Mouse (Mus musculus) yolk sac, embryonic 10.5 days (tissue): ENCODE data around the gene Iars2.

ENCODE experiments used
- DNase-seq: peaks from one replicate; pipeline ENCODE4 v3.0.0-alpha.2; 2017; ENCODE audit warnings: low spot score

The Iars2 gene

GRCm38 (mm10) chr1:185279288-185279687 is 49.9 kb downstream of the Iars2 start:
- no peak for DNase-seq

- DNase-seq: no peak
Measured at GRCm38 (mm10) chr1:185277022-185277421, 52.2 kb downstream of the Iars2 start.

- DNase-seq: no peak
Measured at GRCm38 (mm10) chr1:185275976-185276375, 53.2 kb downstream of the Iars2 start.

GRCm38 (mm10) chr1:185274819-185275545 is 54.2 kb downstream of the Iars2 start:
- peak; percentile 32 for DNase-seq

- no peak for DNase-seq
Measured at GRCm38 (mm10) chr1:185271373-185271772, 57.8 kb downstream of the Iars2 start.

- DNase-seq: no peak
Measured at GRCm38 (mm10) chr1:185270403-185271097, 58.6 kb downstream of the Iars2 start.

GRCm38 (mm10) chr1:185268675-185269074 is 60.5 kb downstream of the Iars2 start:
- DNase-seq: no peak

GRCm38 (mm10) chr1:185262565-185262964 is 66.6 kb downstream of the Iars2 start:
- no peak for DNase-seq

- DNase-seq: peak; percentile 76
Measured at GRCm38 (mm10) chr1:185256753-185257152, 72.4 kb downstream of the Iars2 start.

GRCm38 (mm10) chr1:185255336-185255735 is 73.9 kb downstream of the Iars2 start:
- no peak for DNase-seq

GRCm38 (mm10) chr1:185253140-185253892 is 75.9 kb downstream of the Iars2 start:
- no peak for DNase-seq

GRCm38 (mm10) chr1:185252351-185252750 is 76.8 kb downstream of the Iars2 start:
- no peak for DNase-seq

- DNase-seq: no peak
Measured at GRCm38 (mm10) chr1:185248728-185249127, 80.5 kb downstream of the Iars2 start.

GRCm38 (mm10) chr1:185247429-185248085 is 81.6 kb downstream of the Iars2 start:
- peak; percentile 55 for DNase-seq

- DNase-seq: no peak
Measured at GRCm38 (mm10) chr1:185245456-185245855, 83.7 kb downstream of the Iars2 start.

- no peak for DNase-seq
Measured at GRCm38 (mm10) chr1:185243013-185243412, 86.2 kb downstream of the Iars2 start.

- no peak for DNase-seq
Measured at GRCm38 (mm10) chr1:185236530-185236929, 92.7 kb downstream of the Iars2 start.

- no peak for DNase-seq
Measured at GRCm38 (mm10) chr1:185235837-185236236, 93.4 kb downstream of the Iars2 start.
